Mouse (Mus musculus) induced T-regulatory cell, adult 2 months (primary cell): ENCODE results near the gene Gm7544.
A peak's percentile ranks its signal among the peaks of the same experiment; 100 is the strongest.
"Not testable (repeated sequence)": the region's sequence is repeated elsewhere in the genome, so short reads cannot be mapped to it uniquely, and the experiment has no call there.

ENCODE experiments used
- DNase-seq: peaks from one replicate; pipeline ENCODE4 v3.0.0-alpha.2; 2012; ENCODE audit warnings: low read depth

The Gm7544 gene

DNA sequence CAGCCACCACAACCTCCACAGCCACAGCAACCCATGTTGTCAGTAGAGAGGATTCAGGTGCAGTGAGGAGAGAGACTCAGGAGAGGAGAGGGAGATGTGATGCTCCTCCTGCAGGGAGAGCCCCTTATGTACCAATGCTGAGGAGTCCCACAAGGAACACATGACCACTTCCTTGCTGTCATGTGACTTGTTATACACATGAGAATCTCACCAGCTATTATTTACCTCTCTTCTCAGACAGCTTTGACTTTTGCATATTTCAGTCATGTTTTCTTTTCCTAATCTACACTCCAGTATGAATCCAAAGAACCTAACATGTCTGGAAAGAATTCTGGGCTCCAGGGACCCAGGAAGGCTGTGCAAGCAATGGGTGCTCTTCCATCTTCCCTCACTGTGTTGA, at the start of gene Gm7544:
Gene Gm7544, minus strand, starts transcription at position 101 of the 400 bp plus-strand sequence.
- not testable (repeated sequence) for DNase-seq

DNA sequence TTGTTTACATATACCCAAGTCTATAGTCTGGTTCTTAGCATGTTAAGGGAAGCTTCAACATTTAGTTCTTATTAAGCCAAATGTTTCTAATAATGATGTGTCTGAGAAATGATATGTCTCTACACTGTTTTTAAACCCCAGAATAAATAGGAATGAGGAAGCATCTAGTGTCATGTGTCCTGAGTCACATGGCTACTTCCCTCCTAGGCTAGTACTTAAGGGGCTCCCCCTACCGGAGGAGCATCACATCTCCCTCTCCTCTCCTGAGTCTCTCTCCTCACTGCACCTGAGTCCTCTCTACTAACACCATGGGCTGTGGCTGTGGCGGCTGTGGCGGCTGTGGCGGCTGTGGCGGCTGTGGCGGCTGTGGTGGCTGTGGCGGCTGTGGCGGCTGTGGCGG, 44.5 kb upstream of the Gm7544 start, which contains the start of gene Gm47959:
Gene Gm47959, plus strand, starts transcription at position 243 of the 400 bp plus-strand sequence.
- DNase-seq, result not testable (repeated sequence)

DNA sequence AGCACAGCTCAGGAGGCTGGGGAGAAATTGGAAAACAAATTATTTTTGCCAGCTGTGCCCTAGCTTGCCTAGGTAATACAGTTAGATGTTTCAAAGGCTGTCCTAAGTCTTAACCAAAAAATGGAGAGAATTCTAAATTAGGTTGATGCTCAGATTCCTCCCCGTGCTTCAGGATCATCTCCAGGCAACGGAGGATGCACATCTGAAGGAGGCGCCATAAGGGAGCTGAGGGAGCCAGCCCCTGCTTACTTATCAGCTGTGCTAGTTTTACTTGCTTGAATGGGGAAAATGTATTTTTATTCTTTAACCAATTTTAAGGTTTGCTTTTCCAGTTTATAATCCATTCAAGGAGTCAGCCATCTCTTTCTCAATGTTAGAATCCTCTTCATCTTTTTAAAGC, 38.1 kb upstream of the Gm7544 start:
- DNase-seq, result no peak

DNA sequence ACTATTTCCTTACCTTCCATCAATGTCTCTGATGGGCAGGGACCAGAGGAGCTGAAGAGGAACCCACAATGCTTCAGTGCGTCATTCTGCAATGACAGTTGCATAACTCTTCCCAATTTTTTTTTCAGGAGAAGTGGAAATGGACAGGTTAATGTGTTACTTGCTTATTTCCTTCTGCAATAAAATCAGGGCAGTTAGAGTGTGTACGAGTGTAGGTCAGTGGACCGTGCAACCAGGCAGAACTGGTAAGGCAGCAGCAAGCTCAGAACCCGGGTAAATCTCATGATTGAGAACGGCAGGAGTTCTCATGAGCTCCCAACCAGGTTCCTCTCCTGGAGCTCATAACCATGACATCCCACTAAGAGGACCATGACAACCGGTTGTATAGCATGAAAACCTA, 36.3 kb upstream of the Gm7544 start:
- DNase-seq, result no peak

DNA sequence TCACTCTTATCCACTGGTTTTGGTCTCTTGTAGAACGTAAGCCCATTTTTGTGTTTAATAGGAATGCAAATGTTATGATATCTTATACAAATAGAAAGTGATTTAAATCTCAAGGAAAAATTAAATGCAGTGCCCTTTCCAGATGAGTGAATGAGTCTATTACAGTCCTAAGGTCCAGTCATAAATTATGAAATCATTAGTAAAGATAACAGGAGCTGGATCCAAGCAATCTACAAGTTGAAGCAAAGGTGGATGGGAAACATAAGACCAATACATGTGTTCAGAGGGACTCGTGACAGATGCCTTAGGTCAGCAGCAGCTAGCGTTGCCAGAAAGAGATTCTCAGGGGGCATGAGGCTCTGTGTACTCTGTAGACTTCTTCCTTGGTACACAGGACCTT, 35.8 kb upstream of the Gm7544 start:
- no peak for DNase-seq

DNA sequence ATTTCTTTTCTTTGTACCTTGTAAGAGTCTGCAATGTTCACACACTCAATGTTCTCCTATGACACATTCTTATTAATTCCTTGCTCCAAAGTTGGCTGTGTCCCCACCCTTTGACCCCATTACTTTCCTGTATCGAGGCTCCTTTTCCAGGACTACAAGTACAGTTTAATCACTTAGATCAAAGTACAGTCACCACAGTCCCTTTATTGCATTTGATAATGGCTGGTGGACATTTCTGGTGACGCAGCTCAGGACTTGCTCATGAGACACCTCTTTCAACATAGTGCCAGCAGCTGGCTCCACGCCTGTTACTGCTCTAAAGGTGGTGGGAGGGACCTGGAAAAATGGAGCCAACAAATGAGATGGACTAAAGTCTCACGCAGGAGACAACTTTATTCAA, 35.2 kb upstream of the Gm7544 start:
- no peak for DNase-seq

DNA sequence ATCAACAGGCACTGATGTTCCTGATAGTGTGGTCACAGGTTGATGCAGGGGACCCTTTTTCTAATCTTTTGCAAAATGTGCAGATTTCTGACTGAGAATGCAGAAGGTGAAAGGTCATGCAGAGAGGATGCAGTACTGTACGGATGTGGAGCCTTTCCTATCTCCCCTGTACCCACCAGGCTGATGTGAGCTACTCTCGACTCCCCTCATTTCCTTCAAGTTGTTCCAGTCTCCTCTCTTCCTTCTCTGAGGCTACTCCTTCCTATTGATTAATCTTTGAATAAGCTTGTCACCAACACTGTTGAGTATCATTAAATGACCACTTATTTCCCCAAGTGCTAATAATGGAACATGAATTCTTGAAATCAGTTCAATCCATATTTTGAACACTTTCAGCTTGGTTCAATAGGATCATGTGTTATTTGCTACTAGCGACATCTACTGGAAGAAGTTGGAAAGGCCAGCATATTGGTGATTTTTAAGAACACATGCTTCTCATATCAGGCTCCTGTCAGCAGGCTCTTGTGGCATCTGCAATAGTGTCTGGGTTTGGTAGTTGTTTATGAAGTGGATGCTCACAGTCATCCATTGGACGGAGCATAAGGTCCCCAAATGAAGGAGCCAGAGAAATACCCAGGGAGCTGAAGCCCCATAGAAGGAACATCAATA, 31.9 kb upstream of the Gm7544 start:
- DNase-seq, result peak; percentile 89

DNA sequence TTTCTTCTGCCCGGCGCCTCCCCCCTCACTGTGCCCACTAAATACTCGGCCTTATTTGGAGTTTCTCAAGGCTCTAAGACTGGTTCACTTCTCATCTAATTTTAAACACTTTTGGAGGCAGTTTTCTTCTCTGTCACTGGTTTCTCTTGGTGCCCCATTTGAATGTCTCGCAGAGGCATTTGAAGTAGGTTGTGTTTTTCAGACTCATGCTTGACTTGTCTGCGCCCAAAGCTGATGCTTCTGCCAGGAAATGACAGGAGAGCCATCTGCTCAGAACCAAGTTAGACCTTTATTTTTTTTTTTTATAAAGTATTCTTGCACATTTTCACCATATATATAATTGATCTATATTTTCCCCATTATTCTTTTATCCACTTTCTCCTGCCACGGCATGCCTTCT, 30.9 kb upstream of the Gm7544 start:
- DNase-seq, result no peak

DNA sequence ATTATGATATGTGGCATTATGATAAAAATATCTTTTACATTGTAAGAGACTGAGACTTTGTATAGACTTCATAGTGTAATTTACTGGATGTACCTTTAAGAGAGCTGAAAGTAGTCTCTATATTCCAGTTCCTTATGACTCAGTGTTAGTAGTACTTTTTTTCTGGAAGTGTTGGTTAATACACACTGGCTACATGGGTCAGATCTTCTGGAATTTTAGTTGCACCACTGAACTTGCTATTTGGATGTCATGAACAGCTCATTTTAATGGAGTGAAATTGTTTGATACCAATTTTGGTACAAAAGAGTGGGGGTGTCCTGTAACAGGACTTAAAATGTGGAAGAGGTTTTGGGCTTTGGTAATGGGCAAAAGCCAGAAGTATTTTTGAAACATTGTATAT, 22.0 kb upstream of the Gm7544 start:
- no peak for DNase-seq

DNA sequence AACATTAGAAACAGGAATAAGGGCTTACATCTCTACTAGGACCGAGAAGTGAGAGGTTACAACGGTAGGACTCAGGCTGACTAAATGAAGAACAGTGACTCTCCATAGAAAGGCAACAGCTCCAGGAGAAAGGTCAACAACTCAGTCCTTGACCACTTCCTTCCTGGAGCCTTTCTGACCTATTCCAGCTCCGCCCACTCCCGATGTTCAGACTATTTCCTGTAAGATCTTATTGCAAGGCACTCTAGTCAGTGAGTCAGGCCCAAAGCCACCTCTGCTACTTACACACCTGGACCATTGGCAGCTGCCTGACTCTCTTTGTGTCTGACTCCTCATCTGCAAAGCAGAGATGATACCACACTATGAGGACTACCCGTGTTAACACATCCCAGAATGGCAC, 19.9 kb upstream of the Gm7544 start:
- DNase-seq, result peak; percentile 59

DNA sequence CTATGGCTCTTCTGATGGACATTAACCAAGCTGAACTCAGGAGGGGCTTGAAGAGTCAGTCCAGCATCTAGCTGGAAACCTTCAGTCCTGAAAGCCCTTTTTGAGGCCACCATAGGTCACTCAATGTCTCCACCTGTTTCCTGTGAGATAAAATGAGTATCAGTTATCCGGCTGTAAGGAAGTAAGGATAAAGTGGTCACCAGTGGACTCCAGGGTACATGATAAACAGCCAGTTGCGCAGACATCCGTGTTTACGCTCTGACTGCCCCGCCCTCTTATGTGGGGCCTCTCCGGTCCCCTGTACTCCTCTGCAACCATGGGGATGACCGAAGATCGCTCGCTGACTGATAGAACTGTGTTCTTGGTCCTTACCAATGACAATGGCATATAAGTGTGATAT, 18.5 kb upstream of the Gm7544 start:
- DNase-seq, result no peak

DNA sequence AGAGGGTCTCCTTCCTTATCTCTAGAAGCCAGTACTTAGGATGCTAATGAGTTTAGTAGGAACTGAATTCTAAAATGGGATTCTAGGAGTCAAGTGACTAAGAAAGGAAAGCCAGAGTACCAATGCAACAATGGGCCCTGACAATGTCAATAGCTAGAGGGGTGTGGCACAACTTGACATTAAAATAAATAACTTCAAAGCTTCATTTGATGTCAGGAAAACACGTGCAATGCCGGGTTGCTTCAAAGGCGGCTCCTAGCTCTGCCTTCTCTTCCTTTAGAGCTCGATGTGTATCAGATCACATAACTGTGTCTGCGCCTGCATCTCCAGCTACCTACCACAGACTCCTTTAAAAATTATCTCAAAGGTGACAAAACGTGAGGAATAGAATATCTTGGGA, 18.1 kb upstream of the Gm7544 start:
- DNase-seq, result peak; percentile 49

DNA sequence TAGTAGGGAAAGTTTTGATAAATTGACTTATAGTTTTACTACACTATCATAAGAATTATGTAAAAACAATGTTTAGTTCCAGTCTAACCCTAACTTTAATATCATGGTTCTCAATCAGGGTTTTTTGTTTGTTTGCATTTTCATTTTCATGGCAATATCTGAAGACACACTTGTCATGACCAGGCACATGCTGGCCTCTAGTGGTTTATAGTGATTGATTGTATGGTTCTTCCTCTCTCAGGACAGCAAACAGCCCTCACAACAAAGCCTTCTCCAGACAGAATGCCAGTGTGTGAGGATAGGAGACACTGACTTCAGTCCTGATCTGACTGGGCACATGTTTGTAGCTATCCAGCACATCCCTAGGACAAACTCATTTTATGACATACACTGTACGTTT, 17.4 kb upstream of the Gm7544 start:
- DNase-seq, result peak; percentile 32

DNA sequence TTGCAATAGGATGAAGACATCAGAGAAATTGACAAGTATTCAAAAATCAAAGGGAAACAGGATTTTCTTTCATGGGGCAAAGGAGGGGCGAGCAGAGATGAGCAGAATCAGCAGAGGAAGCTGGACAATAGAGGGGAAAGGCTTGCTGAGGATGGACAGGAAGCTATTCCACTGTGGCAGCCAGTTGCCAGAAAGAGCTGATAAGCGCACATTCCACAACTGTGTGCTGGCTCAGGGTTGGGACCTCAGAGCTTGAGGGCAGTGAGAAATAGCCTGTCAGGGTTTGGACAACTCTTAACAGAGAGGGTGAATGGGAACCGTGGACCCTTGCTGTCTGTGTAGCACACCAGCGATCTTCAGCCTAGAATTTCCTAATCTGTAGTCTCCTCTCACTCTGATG, 16.2 kb upstream of the Gm7544 start:
- no peak for DNase-seq

DNA sequence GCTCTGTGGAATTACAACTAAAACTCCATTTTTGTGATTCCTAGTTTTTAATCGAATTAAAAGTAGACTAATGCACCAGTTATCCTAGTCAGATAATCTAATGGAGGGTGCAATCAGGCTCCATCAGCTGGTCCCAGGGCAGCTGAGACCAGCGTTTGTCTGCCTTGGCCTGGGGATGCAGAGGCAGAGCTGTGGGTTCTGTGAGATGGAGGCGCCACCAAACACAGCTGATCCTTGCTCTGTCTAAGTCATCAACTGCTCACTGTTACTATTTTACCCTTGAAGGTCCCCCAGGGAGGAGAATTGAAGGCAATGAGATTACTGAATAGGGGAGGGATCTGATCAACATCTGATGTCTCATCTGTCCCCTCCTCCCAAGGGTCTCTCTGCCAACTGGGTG, 10.6 kb upstream of the Gm7544 start:
- no peak for DNase-seq

DNA sequence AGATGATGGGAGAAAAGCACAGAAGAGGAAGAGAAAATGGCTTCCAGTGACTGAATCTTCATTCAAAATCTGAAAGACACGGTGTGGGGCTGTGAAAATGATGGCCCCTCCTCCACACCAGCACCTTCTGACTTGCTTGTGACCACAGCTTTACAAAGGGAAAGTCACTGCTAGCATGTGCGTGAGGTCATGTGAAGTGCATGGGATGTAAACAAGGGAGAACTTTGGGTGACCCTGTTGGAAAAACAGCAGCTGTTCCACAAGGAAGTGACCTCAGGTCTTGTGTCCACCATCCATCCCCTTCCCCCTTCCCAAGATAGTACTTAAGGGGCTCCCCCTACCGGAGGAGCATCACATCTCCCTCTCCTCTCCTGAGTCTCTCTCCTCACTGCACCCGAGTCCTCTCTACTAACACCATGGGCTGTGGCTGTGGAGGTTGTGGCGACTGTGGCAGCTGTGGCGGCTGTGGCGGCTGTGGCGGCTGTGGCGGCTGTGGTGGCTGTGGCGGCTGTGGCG, 4.1 kb upstream of the Gm7544 start, which contains the start of gene Gm47955:
Gene Gm47955, plus strand, starts transcription at position 417 of the 516 bp plus-strand sequence.
- DNase-seq, result no peak

DNA sequence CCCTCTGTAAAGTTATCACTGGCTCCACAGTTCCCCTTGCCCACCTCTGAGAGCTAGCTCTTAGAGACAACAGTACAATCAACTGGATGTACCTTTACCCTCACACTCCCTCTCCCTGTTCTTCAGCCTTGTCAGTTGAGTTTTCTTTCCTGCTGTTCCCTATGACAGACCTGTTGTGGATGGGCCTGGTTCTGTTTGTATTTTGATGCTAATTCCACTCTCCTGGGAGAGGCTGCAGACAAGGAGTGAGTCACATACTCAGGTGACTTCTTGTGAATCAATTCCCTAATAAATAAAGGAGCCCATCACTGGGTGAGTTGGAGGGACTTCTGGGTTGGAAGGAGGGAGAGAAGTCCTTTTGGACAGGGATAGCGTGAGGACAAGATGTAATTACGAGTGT, 7.2 kb downstream of the Gm7544 start:
- DNase-seq, result no peak

DNA sequence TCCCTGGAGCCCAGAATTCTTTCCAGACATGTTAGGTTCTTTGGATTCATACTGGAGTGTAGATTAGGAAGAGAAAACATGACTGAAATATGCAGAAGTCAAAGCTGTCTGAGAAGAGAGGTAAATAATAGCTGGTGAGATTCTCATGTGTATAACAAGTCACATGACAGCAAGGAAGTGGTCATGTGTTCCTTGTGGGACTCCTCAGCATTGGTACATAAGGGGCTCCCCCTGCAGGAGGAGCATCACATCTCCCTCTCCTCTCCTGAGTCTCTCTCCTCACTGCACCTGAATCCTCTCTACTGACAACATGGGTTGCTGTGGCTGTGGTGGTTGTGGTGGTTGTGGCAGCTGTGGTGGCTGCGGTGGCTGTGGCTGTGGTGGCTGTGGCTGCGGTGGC, 9.8 kb downstream of the Gm7544 start:
- DNase-seq, result not testable (repeated sequence)

DNA sequence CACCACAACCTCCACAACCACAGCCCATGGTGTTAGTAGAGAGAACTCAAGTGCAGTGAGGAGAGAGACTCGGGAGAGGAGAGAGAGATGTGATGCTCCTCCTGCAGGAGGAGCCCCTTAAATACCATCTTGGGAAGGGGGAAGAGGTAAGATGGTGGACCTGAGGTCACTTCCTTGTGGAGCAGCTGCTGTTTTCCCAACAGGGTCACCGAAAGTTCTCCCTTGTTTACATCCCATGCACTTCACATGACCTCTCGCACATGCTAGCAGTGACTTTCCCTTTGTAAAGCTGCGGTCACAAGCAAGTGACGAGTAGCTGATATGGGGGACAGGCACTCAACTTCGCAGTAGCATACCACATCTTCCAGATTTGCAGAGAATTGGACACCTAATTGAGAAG, 12.5 kb downstream of the Gm7544 start, which contains the start of gene A030003K21Rik:
Gene A030003K21Rik, minus strand, starts transcription at position 94 of the 400 bp plus-strand sequence.
- not testable (repeated sequence) for DNase-seq

DNA sequence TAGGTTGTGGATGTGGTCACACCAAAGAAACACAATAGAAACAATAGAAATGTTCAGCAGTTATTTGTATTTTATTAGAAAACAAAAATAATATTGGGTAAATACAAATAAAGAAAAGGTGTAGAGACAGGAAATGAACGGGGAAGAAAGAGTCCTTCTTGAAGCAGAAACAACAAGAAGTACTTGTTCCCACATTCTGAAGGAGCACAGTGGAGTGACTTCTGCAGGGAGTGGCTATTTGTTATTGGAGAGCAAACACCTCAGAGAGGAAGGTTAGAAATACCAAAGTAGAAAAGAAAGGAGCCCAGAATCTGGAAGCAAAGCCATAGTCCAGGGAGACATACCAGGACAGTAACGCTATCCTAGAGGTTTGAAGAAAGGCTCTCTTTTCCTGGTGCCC, 13.3 kb downstream of the Gm7544 start:
- not testable (repeated sequence) for DNase-seq

DNA sequence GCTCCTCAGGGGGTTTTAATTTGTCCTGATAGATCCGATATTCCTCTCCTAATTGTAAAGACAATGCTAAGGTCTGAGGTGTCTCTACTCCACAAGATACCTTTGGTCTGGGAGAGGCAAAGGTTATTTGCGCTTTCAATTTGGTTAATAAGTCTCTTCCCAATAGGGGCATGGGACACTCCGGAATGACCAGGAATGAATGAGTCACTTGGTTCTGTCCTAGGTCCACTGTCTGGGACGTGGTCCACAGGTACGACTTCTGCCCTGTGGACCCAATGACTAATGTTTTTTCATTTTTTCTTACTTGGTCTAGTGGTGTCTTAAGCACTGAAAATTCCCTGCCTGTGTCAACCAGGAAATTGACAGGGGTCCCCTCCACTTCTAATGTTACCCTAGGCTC, 17.1 kb downstream of the Gm7544 start:
- DNase-seq, result no peak

DNA sequence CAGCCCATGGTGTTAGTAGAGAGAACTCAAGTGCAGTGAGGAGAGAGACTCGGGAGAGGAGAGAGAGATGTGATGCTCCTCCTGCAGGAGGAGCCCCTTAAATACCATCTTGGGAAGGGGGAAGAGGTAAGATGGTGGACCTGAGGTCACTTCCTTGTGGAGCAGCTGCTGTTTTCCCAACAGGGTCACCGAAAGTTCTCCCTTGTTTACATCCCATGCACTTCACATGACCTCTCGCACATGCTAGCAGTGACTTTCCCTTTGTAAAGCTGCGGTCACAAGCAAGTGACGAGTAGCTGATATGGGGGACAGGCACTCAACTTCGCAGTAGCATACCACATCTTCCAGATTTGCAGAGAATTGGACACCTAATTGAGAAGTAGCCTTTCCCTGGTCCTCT, 24.5 kb downstream of the Gm7544 start, which contains the start of gene Gm6217:
Gene Gm6217, minus strand, starts transcription at position 74 of the 400 bp plus-strand sequence.
- not testable (repeated sequence) for DNase-seq

DNA sequence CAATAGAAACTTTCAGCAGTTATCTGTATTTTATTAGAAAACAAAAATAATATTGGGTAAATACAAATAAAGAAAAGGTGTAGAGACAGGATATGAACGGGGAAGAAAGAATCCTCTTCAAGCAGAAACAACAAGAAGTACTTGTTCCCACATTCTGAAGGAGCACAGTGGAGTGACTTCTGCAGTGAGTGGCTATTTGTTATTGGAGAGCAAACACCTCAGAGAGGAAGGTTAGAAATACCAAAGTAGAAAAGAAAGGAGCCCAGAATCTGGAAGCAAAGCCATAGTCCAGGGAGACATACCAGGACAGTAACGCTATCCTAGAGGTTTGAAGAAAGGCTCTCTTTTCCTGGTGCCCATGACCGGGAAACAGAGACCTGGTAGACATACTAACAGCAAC, 25.3 kb downstream of the Gm7544 start:
- not testable (repeated sequence) for DNase-seq

DNA sequence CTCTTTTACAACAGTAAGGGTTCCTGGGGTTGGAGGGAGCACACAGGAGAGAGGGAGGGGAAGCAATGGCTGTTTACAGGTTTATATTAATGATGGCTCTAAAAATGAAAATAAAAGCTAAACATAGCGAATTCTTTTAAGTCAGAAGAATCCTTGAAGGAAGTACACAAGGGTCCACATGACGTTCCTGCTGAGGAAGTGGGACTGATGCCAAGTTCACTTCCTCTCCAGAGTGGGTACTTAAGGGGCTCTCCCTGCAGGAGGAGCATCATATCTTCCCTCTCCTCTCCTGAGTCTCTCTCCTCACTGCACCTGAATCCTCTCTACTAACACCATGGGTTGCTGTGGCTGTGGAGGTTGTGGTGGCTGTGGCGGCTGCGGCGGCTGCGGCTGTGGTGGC, 31.2 kb downstream of the Gm7544 start, which contains the start of gene A030014E15Rik:
Gene A030014E15Rik, plus strand, starts transcription at position 268 of the 400 bp plus-strand sequence.
- no peak for DNase-seq
